Mouse (Mus musculus): ENCODE measurements around the gene Syt8.

Syt8 gene

DNA sequence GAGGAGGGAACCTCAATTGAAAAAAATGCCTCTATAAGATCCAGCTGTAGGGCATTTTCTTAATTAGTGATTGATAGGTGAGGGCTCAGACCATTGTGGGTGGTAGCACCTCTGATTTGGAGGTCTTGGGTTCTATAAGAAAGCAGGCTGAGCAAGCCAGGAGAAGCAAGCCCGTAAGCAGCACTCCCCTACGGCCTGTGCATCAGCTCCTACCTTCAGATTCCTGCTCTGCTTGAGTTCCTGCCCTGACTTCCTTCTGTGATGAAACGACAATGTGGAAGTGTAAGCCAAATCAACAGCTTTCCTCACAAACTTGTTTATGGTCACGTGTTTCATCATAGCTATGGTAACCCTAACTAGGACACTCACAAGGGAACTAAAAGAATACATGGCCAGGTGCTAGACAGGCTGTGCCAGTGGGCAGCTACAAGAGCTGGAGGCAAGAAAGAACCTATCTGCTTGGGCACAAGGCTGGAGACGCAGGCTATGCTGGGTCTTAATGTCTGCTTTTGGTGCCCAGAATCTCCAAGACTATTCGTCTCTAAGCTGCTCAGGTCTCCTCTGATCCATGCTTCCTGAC lies 14.5 kb downstream of the Syt8 start:
- no peak for DNase-seq

DNA sequence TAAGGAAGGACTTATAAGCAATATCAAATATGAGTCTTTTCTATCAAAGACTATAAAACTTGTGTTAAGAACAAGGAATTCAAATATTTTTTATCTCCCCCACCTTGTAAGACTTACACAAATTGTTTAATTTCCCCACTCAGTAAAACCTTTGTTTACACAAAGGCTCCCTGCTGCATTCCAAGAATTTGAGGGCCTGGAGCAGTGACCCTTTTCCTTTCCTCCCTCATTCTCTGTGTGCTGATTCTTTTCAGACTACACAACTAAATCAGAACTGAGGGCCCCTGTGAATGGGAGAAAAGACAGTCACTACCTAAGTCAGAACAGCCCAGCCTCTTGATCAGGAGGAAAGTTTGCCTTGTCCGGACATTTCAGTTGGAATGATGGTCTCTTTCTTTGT lies 20.1 kb downstream of the Syt8 start:
- DNase-seq, result peak; percentile 6

DNA sequence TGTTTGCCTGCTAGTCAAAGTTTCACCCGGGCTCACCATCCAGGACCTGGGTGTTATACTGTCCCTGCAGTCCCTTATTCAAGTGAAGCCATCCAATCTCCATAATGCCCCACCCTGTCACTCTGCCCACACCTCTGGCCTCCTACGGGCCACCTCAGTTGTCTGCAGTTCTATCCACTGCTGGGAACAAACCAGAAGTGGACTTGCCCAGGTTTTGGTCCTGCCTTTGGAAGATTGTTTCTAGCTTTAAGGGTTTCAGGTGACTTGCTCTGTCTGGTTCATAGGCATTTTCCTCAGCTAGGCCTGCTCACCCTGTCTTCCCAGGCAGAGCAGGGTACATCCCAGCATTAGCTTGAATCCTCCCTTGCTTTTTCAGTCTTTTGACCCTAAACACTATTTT lies 20.6 kb downstream of the Syt8 start:
- DNase-seq, result peak; percentile 6

- DNase-seq, result peak; percentile 11
Observed at GRCm38 (mm10) chr7:142456806-142457205, 22.2 kb downstream of the Syt8 start.

- peak; percentile 59 for DNase-seq
Observed at GRCm38 (mm10) chr7:142457227-142457811, 22.7 kb downstream of the Syt8 start.

DNA sequence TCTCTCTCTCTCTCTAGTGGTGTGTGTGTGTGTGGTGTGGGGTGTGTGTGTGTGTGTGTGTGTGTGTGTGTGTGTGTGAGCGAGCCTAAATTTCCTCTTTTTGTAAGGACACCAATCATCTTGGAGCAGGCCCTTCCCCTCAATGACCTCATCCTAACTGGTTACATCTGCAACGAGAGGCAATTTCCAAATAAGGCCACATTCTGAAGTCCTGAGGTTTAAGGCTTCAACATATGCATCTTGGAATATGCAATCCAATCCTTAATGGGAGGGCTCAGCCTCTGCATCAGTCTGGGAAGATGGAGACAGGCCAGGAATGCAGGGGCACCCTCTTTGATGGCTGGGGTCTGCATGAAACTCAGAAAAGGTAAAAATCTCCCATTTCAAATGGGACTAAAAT lies 23.4 kb downstream of the Syt8 start:
- peak; percentile 37 for DNase-seq

- DNase-seq, result peak; percentile 3
Observed at GRCm38 (mm10) chr7:142458676-142459298, 24.1 kb downstream of the Syt8 start.

DNA sequence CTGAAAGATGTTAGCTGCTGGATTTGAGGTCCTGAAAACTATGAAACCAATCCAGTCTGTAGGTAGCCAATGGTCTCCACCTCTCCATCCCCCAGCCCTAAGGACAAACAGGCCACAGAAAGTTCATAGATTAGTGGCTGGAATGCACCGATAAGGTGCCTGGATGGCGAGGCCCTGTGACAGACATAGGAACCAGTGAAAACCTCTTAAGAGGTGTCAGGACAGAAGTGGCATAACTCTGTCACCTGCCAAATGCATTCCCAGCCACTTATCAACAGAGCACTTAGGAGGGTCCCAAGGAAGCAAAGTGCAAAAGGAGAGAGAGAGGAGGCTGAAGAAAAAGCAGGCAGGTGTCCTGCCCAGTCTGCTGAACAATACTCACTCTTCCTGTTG lies 24.6 kb downstream of the Syt8 start:
- DNase-seq, result peak; percentile 3

- no peak for DNase-seq
Observed at GRCm38 (mm10) chr7:142460636-142461077, 26.0 kb downstream of the Syt8 start, which contains the start of gene Lsp1. Gene Lsp1 (plus strand): TSS chr7:142460809.

GRCm38 (mm10) chr7:142461446-142461845 lies 26.8 kb downstream of the Syt8 start:
- no peak for DNase-seq

DNA sequence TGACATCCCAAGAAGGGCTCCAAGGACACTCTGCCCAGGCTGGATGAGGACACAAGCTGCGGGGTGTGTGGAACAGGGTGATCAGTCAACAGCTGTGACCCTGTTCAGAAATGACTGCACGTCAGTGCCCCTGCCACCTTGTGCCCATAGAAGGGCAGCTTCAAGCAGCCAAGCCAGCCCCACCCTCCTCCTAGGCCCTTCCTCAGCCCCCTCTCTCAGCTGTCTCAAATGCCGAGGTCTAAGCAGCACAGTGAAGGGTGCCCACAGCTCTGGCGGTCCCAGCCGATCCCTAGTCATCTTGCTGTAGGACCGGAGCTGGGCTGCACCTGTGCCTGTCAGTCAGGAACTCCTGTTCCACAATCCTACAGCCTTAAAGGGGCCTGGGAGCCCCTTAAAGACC lies 27.5 kb downstream of the Syt8 start:
- DNase-seq, result no peak

GRCm38 (mm10) chr7:142462594-142463078 lies 28.0 kb downstream of the Syt8 start:
- DNase-seq, result no peak

GRCm38 (mm10) chr7:142470171-142470691 lies 35.6 kb downstream of the Syt8 start:
- DNase-seq, result peak; percentile 48

GRCm38 (mm10) chr7:142470808-142471413 lies 36.3 kb downstream of the Syt8 start:
- DNase-seq, result peak; percentile 78

DNA sequence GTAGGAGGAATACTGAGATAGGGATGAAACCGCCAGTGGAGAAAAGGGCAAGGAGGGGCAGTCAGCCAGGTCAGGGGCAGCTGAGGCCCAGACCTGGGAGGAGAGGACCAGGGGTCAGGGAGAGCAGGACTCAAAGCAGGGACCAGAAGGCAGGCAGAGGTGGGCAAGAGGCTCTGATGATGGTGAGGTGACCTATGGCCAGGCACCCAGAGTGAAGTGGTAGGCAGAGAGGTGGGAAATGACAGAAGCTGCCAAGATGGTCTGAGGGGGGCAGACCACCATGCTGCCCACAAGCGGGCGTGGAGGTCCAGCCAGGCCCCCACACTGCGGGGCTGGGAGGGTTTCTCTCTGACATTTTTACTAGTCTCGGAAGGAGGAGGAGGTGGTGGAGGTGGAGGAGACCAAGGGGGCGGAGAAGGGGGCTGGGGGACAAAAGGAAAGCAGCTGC lies 36.8 kb downstream of the Syt8 start:
- DNase-seq, result peak; percentile 38

DNA sequence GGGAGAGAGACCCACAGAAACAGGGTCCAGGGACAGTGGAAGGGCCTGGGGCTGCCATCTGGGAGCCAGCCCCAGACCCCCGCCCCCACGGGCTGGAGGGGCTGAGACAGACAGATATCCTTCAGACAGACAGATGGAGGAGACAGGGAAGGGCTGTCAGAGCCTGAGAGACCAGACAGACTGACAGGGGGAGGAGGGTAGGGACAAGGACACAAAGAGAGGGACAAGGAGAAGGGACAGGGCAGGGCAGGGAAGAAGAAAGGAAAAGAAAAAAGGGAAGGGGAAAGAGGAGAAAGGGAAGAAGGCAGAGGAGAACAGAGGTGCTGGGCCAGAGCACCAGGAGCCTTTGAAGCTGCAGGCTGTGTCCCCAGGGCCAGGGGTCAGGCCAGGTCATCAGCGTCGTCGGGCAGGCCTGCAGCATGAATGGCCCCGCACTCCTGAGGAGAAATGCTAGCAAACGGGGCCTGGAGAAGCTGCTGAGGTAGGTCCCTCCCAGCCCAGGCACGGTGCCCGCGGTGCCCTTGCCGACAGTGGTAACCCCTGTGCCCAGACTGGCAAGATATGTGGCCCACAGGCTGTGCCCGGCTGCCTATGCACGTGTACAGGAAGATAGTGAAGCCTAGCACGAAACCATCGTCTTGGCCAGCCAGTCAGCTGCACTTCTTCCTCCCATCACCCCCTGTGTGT lies 37.4 kb downstream of the Syt8 start:
- no peak for DNase-seq

- no peak for DNase-seq
Observed at GRCm38 (mm10) chr7:142472936-142473335, 38.3 kb downstream of the Syt8 start.

DNA sequence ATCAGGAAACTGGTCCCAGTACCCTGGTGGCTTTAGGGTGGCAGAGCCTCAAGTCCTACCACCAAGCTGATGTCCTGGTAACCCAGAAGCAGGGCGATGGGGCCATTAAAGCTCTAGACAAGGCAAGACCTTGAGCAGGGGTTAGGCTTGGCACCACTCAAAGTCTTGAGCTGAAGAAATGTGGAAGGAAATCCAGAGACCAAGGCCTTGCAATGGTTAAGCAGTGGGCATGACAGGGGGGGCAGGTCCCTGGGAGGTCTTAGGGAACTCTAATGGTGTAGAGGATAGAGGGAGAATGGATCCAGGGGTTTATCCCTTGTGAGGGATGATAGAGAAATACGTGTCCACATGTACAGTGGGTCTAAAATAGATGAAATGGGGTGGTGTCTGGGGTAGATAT lies 38.8 kb downstream of the Syt8 start:
- DNase-seq, result no peak

GRCm38 (mm10) chr7:142474799-142475198 lies 40.1 kb downstream of the Syt8 start:
- peak; percentile 66 for DNase-seq

- no peak for DNase-seq
Observed at GRCm38 (mm10) chr7:142475641-142476040, 41.0 kb downstream of the Syt8 start.

DNA sequence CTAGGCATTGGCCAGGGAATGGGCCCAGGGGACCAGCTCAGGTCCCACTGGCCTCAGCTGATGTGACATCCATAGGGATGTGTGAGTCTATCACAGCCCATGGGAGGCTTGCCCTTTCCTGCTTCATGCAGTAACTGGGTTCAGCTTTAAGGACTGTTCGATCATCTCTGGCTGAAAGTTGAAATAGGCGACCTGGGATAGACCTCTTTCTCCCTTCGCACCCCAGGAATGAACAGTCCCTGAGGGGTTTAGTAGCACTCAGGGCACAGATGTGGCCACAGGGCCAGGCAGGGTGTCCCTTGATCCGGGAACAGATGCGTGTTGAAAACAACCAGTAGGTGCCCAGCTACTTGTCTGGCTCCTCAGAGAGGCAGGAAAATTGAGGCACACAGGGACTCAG lies 41.6 kb downstream of the Syt8 start:
- no peak for DNase-seq

GRCm38 (mm10) chr7:142476795-142477452 lies 42.3 kb downstream of the Syt8 start:
- no peak for DNase-seq

Measured in kidney, postnatal 10 days (tissue).